Mouse (Mus musculus) embryo, embryonic 11 days (tissue): Measurements from ENCODE around the gene Hyal3.

Experiments used
- DNase-seq: peaks from one replicate; pipeline ENCODE4 v3.0.0-alpha.2; 2015

The Hyal3 gene

DNA sequence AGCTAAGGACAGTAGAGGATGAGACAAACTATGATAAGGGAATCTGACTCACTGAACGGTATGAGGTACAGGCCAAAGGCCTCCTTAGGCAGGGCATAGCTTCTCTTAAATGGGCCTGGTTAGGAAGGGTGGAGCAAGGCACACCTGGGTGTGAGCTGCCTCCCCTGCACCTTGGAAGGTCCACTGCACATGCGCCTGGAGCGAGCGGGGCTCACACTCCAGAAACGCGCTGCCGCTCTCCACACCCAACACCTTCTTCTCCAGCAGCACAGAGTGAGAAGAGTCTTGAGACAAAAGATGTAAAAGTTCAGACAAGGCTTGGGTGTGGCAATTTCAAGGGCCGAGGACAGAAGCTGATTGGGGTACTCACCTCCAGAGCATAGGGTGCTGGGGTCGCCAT is 18.8 kb downstream of the Hyal3 start:
- no peak for DNase-seq

DNA sequence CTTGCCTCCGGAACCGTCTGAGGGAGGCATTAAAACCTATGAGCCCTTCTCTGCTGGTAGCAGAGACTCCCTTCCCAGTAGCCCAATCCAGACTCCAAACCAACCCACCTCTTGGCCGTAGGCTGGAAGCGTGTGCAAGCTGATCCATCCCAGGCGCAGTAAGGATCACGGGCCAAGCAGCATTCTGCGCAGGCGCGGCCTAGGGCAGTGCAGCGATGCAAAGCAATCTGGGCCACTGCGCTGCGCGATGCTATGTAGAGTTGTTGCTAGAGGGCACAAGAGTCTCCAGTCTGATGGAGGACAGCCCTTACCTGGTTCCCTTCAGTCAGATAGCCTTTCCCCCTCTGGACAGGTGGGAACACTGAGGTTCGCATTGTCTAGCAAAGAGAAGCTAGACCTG is 19.2 kb downstream of the Hyal3 start:
- no peak for DNase-seq

GRCm38 (mm10) chr9:107600745-107601144 is 20.1 kb downstream of the Hyal3 start:
- DNase-seq = no peak

DNA sequence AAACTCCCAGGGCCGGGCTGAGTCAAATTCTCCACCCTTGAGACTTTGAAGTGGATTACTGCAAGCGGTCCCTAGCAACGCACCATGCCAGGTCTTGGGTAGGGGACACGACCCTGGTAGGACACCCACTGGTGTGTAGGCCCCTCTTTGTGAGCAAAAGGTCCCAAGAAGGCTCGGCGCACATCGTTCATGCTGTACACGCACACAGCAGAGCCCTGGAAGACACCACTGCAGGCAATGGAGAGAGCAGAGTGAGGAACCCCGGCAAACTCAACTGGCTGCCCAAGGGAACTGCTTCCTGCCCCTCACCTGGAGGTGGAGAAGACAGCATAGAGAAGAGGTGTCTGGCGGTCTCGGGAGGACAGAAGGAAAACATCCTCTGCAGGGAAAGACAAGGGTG is 20.7 kb downstream of the Hyal3 start:
- no peak for DNase-seq

GRCm38 (mm10) chr9:107602068-107602648 is 21.5 kb downstream of the Hyal3 start:
- peak; percentile 91 for DNase-seq

DNA sequence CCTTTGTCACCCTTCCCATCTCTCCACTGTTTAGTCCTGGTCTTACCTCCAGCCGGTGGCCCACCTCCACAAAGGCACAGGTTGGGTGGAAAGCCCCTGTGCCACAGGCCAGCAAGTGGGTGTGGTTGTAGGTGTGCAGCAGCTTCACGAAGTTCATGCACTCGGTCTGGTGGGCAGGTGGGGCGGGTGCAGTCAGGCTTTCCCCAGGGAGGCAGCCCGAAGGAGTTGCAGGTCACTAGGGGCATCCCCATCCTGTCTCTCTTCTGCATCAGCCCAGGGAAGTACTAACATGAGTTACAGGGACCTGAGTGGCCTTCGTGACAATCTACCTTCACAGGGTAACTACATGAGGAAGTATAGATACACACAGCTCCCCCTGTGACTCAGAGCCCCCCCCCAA is 22.6 kb downstream of the Hyal3 start:
- DNase-seq = no peak

DNA sequence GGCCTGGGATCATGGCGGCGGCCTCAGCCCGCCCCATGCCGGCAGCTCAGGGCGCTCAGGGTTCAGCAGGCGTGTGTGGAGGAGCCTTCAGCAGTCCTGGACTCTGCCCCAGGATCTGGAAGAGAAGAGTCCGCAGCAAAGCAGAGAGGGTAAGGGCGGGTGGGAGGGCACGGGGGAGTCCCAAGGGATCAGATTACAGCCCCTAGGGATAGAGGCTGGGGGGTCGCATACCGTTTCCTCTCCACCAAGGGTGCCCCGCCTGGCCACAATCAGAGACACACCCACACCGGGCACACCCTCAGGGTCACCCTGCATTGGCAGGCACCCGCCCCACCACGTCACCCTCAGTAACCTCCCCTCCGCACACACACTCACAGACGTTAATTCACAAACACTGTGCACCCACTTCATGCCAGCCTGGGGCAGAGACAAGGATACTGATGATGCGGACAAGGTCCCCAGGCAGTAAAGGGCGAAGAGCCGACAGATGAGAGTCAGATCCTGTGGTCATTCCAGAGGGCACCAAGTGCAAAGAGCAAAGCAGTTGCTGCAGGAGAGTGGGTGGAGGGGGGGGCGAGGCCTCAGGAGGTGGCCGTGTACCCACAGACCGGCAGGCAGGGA is 24.5 kb downstream of the Hyal3 start:
- no peak for DNase-seq

GRCm38 (mm10) chr9:107606591-107606990 is 26.0 kb downstream of the Hyal3 start:
- DNase-seq = no peak

GRCm38 (mm10) chr9:107607036-107607435 is 26.4 kb downstream of the Hyal3 start:
- DNase-seq = no peak

DNA sequence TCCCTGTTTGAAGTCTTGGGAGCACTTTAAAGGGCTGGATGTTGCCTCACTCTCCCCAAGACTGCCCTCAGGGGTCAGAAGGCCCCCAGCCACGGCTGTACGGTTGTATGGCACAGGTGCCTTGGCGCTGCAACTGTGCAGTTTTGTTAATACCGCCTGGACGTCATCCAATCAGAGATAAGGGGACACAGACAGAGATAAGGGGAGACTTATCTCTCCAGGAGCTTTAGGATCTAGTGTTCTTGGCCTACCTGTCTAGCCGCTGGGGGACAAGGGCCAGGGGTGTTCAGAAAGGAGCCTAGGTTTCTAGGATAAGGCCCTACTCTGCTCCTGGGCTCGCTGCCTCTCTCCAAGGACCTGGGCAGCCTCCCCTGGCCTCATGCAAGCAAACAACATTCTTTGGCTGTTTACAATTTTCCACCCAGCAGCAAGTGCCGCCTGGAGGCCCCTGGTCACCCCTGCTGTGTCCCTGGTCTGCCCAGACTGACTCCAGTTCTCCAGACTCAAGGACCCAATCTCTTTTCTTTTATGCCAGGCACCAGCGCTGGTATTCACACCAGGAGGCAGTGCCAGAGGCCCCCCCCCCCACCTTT is 27.1 kb downstream of the Hyal3 start:
- no peak for DNase-seq

GRCm38 (mm10) chr9:107608741-107609432 is 28.3 kb downstream of the Hyal3 start, which contains the start of gene Sema3b:
TSS of gene Sema3b (minus strand) at chr9:107609229.
- no peak for DNase-seq

- DNase-seq = no peak
Observed at GRCm38 (mm10) chr9:107609433-107609830, 28.8 kb downstream of the Hyal3 start.

DNA sequence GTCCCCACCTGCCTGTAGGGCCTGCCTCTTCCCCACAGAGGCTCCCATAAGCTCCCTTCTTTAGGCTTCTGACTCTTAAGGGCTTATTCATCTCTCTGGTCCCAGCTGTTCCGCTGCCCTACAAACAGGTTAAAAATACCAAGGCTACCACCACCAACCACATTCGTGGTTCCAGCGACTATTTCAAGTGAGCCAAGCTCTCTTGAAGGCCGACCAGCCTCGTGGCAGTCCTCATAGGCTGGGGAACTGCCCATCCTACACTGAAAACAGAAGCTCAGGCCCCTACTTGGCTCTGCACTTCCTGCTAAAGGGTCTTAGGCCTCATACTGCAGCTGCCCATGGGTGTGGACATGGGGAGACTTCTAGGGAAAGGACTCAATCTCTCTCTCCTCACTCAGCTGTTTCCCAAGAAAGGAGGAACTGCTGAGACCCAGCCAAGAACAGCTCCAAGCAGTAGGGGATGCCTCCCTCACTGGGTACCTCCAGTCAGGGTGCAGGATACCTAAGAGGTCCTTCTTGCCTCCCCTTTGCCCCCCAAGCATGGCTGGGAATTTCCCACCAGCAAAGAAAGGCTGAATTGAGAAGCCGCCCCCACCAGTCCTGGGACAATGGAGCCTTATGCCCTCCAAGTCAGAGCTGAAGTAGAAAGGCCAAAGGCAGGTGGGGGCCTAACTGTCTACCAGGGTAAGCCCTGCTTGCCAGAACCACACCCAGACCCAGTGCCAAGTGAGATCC is 31.0 kb downstream of the Hyal3 start:
- no peak for DNase-seq

DNA sequence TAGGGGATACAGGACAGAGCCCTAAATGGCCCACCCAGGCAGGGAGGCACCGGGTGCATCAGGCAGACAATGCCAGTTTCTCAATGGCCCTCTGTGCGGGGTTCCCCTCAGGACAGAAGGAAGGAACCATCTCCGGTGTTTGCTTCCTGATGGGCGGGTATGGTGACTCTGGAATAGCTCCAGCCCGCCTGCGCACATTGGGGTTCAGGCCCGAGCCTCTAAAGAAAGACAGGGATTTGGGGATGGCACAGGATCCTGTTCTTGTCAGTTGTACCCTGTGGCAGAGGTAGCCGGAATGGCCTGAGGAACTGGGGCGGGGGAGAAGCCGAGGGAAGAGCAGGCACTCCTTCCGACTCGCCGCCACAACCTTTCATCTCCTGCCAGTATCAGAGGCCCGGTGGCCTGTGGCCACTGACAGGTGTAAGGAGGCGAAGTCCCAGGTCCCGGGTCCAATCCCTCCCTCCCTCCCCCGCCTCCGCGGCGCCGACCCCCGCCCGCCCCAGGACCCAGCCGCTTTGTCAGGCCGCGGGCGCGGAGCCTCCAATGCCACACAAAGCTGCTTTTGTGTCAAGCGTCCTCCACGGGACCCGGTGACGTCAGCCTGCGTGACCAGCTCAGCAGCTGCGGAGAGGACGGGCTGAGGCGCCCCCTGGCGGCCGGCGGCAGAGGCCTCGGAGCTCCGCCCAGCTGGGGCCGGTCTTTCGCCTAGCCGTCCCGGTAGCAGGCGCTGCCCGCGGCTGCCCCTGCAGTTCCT is 31.8 kb downstream of the Hyal3 start:
- DNase-seq = peak; percentile 99

DNA sequence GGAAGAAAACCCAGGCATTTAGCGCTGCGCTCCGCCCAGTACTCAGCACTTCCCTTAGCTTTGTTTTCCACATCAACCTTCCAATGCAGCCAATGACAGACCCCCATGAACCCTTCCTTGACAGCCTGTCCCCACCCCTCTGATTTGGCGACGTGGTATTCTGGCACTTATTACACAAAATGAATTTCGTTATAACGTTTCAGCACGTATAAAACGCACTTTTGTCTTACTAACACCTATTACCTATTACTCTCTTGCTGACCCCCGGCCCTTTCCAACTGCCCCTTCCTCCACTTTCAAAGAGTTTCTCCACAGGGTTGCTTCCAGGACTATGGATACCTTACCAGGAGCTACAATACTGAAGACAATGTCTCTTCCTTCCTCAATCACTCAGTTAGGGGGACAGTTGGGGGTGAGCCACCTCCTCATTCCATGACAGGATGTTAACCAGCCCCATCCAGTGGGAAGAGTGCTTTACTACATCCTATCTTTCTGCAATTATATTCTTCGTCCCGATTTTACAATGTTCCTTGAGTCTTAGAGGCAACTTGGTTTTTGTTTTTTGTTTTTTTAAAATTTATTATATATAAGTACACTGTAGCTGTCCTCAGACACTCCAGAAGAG is 32.4 kb downstream of the Hyal3 start:
- DNase-seq = peak; percentile 56

DNA sequence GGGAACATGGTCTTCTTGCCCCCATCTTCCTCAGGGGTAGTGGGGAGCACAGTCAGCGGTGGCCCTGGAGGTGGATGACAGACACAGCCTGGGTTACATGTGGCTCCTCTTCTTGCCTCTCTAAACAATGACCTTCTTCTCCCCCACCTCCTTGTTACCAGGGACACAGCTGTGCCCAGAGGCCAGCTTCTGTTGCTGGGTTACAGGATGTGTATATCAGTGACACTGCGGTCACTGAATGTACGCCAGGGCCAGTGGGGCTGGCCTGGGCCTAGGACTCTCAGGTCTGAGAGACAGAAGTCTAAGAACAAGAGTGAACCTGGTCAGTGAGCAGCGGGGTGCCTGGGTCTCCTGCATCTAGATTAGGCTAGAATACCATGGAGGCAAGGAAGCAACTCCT is 34.4 kb downstream of the Hyal3 start:
- DNase-seq = peak; percentile 40

DNA sequence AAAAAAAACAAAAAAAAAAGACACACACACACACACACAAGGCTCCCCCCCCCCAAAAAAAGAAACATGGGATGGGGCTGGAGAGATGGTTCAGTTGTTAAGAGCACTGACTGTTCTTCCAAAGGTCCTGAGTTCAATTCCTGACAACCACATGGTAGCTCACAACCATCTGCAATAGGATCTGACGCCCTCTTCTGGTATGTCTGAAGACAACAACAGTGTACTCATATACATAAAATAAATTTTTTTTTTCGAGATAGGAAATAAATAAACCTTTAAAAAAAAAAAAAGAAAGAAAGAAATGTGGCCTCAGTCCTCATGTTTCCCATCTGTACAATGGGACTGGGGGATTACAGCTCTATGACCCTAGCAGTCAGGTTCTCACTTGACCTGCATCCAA is 36.8 kb downstream of the Hyal3 start:
- no peak for DNase-seq

DNA sequence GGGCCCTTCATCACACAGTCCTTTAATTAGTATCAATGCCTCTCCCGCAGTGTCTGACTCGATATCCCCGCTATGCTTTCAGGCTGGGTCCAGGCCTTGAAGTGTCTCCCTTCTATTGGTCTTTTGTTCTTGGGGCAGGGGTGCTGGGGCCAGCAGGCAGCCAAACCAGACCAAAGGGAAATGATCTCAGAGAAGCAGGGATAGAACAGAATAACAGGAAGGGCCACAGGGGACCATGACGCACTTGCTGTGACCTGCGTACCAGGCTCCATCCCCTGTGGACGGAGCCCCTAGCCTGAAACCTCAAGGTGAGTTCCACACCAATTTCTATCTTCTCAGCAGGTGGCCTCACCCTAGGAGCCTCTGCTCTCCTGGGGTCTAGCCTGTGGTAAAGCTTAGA is 37.5 kb downstream of the Hyal3 start:
- no peak for DNase-seq

GRCm38 (mm10) chr9:107618778-107619545 is 38.3 kb downstream of the Hyal3 start:
- DNase-seq = no peak

GRCm38 (mm10) chr9:107619546-107619879 is 38.9 kb downstream of the Hyal3 start:
- no peak for DNase-seq

DNA sequence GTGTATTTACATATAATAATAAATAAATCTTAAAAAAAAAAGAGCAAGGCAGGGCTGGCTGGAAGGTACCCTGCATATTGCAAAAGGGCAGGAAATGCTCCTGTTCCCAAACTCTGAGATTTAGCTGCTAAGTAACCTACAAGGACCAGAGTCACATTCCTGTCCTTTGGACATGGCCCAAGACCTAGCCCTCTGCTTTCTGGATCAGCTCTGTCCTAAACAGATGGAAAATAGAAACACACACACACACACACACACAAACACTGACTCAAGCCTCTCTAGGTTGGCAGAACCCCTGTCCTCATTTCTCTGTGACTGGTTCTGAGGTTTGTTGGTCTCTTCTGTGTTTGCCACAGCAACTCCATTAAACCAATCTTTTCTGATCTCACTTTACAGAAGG is 40.3 kb downstream of the Hyal3 start:
- no peak for DNase-seq
